Mouse (Mus musculus) CH12.LX (cell line): Measurements from ENCODE around the gene Hes6. TPM values are rescaled to one million over a fixed set of nuclear protein-coding genes. Genes with fewer than 3 reads are reported as not detected.

ENCODE experiments used
- DNase-seq: peaks from one replicate; pipeline ENCODE4 v3.0.0-alpha.2; 2013; ENCODE audit errors: extremely low read depth
- H3K27ac ChIP-seq: 2 replicates; pipeline ENCODE4 v1.5.1; 2012; ENCODE audit warnings: low read depth, mild to moderate bottlenecking, control low read depth, moderate library complexity; ENCODE audit not compliant: insufficient read depth
- H3K27me3 ChIP-seq: replicated peaks from 2 replicates; pipeline ENCODE3; 2012; ENCODE audit warnings: inconsistent platforms
- H3K36me3 ChIP-seq, 2 experiments: replicated peaks in 1 of 2; 2 replicates each; pipeline versions ENCODE3 to v1.6.1; 2012; ENCODE audit warnings: inconsistent platforms in 1 of 2, low read length in 1 of 2, mild to moderate bottlenecking in 1 of 2, mixed read lengths in 1 of 2, moderate library complexity in 1 of 2; ENCODE audit not compliant: control insufficient read depth in 1 of 2, insufficient read depth in 1 of 2
- H3K4me1 ChIP-seq, 2 experiments: 2 replicates each; pipeline ENCODE4 v1.6.1; 2012; ENCODE audit warnings: inconsistent platforms in 1 of 2, moderate library complexity in 1 of 2; ENCODE audit not compliant: insufficient read depth in 2 of 2, control insufficient read depth in 1 of 2
- H3K4me2 ChIP-seq: 2 replicates; pipeline ENCODE4 v1.6.1; 2012; ENCODE audit warnings: low read depth, mild to moderate bottlenecking, control low read depth; ENCODE audit not compliant: poor library complexity, insufficient read depth, severe bottlenecking
- H3K4me3 ChIP-seq, 3 experiments: fragments of 150-350 bp in 1 of 3; sonication (generic) in 1 of 3; replicated peaks in 1 of 3; 2 replicates each; pipeline versions ENCODE3 to v1.5.1; 2011 to 2012; ENCODE audit warnings: low read depth in 2 of 3, low read length in 2 of 3, mild to moderate bottlenecking in 2 of 3, moderate library complexity in 2 of 3, control low read depth in 1 of 3, improper control_type of control experiment in 1 of 3, inconsistent platforms in 1 of 3, mixed read lengths in 1 of 3; ENCODE audit not compliant: poor library complexity in 1 of 3
- H3K79me2 ChIP-seq: replicated peaks from 2 replicates; pipeline ENCODE4 v1.6.1; 2012; ENCODE audit warnings: mild to moderate bottlenecking, moderate library complexity; ENCODE audit not compliant: control insufficient read depth, poor library complexity, insufficient read depth, severe bottlenecking; ENCODE audit errors: extremely low read depth
- H3K9ac ChIP-seq: 2 replicates; pipeline ENCODE4 v1.6.1; 2012; ENCODE audit warnings: low read depth, mild to moderate bottlenecking, control low read depth, moderate library complexity; ENCODE audit not compliant: insufficient read depth
- H3K9me3 ChIP-seq: replicated peaks from 2 replicates; pipeline ENCODE3; 2012; ENCODE audit warnings: low read length, inconsistent platforms, mixed read lengths
- CTCF ChIP-seq, 2 experiments: IDR thresholded peaks in 1 of 2; conservative IDR thresholded peaks in 1 of 2; 2 replicates each; pipeline ENCODE4 v1.5.1; 2011 to 2012; ENCODE audit warnings: low read depth in 2 of 2, low read length in 2 of 2, improper control_type of control experiment in 1 of 2, inconsistent platforms in 1 of 2, mild to moderate bottlenecking in 1 of 2, moderate library complexity in 1 of 2
- E2F4 ChIP-seq: IDR thresholded peaks from 2 replicates; pipeline ENCODE4 v1.6.1; 2011; ENCODE audit warnings: low read depth, low read length, improper control_type of control experiment; ENCODE audit not compliant: insufficient replicate concordance
- ELF1 ChIP-seq: IDR thresholded peaks from 2 replicates; pipeline ENCODE4 v1.6.1; 2014; ENCODE audit warnings: low read depth, mild to moderate bottlenecking, inconsistent platforms, low read length, improper control_type of control experiment
- EP300 ChIP-seq: IDR thresholded peaks from 2 replicates; pipeline ENCODE4 v1.6.1; 2011; ENCODE audit warnings: low read length, improper control_type of control experiment
- ETS1 ChIP-seq: conservative IDR thresholded peaks from 2 replicates; pipeline ENCODE4 v1.6.1; 2012; ENCODE audit warnings: low read depth, mild to moderate bottlenecking, inconsistent platforms, low read length, improper control_type of control experiment, moderate library complexity
- HCFC1 ChIP-seq: IDR thresholded peaks from 2 replicates; pipeline ENCODE4 v1.6.1; 2012; ENCODE audit warnings: low read depth, mild to moderate bottlenecking, inconsistent platforms, low read length, improper control_type of control experiment
- IRF4 ChIP-seq: IDR thresholded peaks from 2 replicates; pipeline ENCODE4 v1.6.1; 2014; ENCODE audit warnings: low read depth, mild to moderate bottlenecking, inconsistent platforms, low read length, improper control_type of control experiment
- JUN ChIP-seq: IDR thresholded peaks from 2 replicates; pipeline ENCODE4 v1.6.1; 2011; ENCODE audit warnings: low read depth, mild to moderate bottlenecking, low read length, improper control_type of control experiment, moderate library complexity; ENCODE audit not compliant: insufficient read depth
- JUND ChIP-seq: conservative IDR thresholded peaks from 2 replicates; pipeline ENCODE4 v1.6.1; 2011; ENCODE audit warnings: low read depth, low read length, improper control_type of control experiment
- MEF2A ChIP-seq: IDR thresholded peaks from 2 replicates; pipeline ENCODE4 v1.6.1; 2014; ENCODE audit warnings: low read depth, mild to moderate bottlenecking, inconsistent platforms, low read length, improper control_type of control experiment, borderline replicate concordance
- NELFE ChIP-seq: IDR thresholded peaks from 2 replicates; pipeline ENCODE4 v1.6.1; 2011; ENCODE audit warnings: low read depth, low read length, improper control_type of control experiment
- RAD21 ChIP-seq: IDR thresholded peaks from 2 replicates; pipeline ENCODE4 v1.6.1; 2011; ENCODE audit warnings: low read depth, mild to moderate bottlenecking, low read length, improper control_type of control experiment, moderate library complexity
- RCOR1 ChIP-seq: conservative IDR thresholded peaks from 2 replicates; pipeline ENCODE4 v1.6.1; 2012; ENCODE audit warnings: low read depth, mild to moderate bottlenecking, inconsistent platforms, low read length, improper control_type of control experiment
- SIN3A ChIP-seq: IDR thresholded peaks from 2 replicates; pipeline ENCODE4 v1.6.1; 2012; ENCODE audit warnings: low read length, improper control_type of control experiment, inconsistent platforms
- SMC3 ChIP-seq: IDR thresholded peaks from 2 replicates; pipeline ENCODE4 v1.6.1; 2011; ENCODE audit warnings: low read depth, low read length, improper control_type of control experiment
- TBP ChIP-seq: conservative IDR thresholded peaks from 2 replicates; pipeline ENCODE4 v1.6.1; 2011; ENCODE audit warnings: low read depth, low read length, improper control_type of control experiment
- TCF12 ChIP-seq: IDR thresholded peaks from 2 replicates; pipeline ENCODE4 v1.6.1; 2014; ENCODE audit warnings: low read depth, mild to moderate bottlenecking, inconsistent platforms, low read length, improper control_type of control experiment
- dilution Hi-C: fragments of 300-500 bp; cut with MboI; formaldehyde crosslinking; loops from 2 replicates; pipeline ENCODE4 v1.14.3; 2020; ENCODE audit warnings: low sequenced_read_pairs; ENCODE audit not compliant: extremely low pct_unique_long_range_greater_than_20kb, extremely low pct_ligation_motif_present
- in situ Hi-C: fragments of 300-500 bp; cut with MboI; formaldehyde crosslinking; loops from 3 replicates; pipeline ENCODE4 v1.14.3; 2019; ENCODE audit warnings: low sequenced_read_pairs, low pct_ligation_motif_present, low pct_unique_long_range_greater_than_20kb, mixed read lengths
- polyA plus RNA-seq: library from polyadenylated mRNA; unstranded; fragments of >175 nt; gene quantifications from 2 replicates; pipeline ENCODE4 v1.2.1, GENCODE M21; 2012; ENCODE audit warnings: low read depth; ENCODE audit not compliant: insufficient read length
- total RNA-seq, 2 experiments: library from RNA; depleted of rRNA; stranded (reverse); fragments of 300-350 nt in 1 of 2; fragments of >200 nt in 1 of 2; gene quantifications; 2 replicates each; pipeline ENCODE4 v1.2.3; 2012 to 2014

Gene Hes6
- total and polyA plus RNA-seq, 3 experiments, result 15.4 to 25.7 (median 21.1) TPM

GRCm38 (mm10) chr1:91380453-91381090, 33.3 kb downstream of the Hes6 start:
- in situ Hi-C loops, result no loop called here
- Histone ChIP-seq H3K4me3 (no peak overlapping the region), H3K4me1 (peaks cover 0 to 5% of the 10 kb centered on the region in 2 experiments; a peak in 2 of 4 replicates), H3K27me3 (no peaks in the 10 kb centered on the region), H3K9ac (no peak overlapping the region), H3K4me2 (no peak overlapping the region), H3K27ac (no peak overlapping the region), H3K9me3 (no peaks in the 10 kb centered on the region), H3K79me2 (peaks cover 1% of the 10 kb centered on the region; the same call in 1 of the 2 replicates), H3K36me3 (peaks cover 89 to 96% of the 10 kb centered on the region in 2 experiments)
- TF ChIP-seq HCFC1 (no peak), RAD21 (peak; percentile 50), JUN (peak; percentile 15; the same call in 1 of the 2 replicates), CTCF (conservative IDR thresholded peaks at IDR 0.05 in 1 of 2, IDR thresholded peaks at IDR 0.05 in 1 of 2; ENCODE audit: low read depth in 2 of 2, low read length in 2 of 2) (peak; percentile 78 to 90), SMC3 (peak; percentile 58)
- peak; percentile 80 for DNase-seq
- dilution Hi-C loops, result no loop called here

GRCm38 (mm10) chr1:91373414-91373835, 40.4 kb downstream of the Hes6 start:
- no peak overlapping the region for H3K27ac ChIP-seq
- DNase-seq, result no peak
- TF ChIP-seq NELFE (no peak), JUND (no peak), ETS1 (no peak), RAD21 (no peak), MEF2A (no peak), IRF4 (no peak), JUN (no peak), TCF12 (no peak), ELF1 (no peak), SIN3A (no peak), RCOR1 (no peak), EP300 (no peak), TBP (no peak), E2F4 (no peak)
- no peaks in the 10 kb centered on the region for H3K79me2 ChIP-seq
- H3K9ac ChIP-seq, result no peak overlapping the region
- in situ Hi-C loops, result no loop called here
- dilution Hi-C loops, result no loop called here
- H3K27me3 ChIP-seq, result no peaks in the 10 kb centered on the region
- H3K4me1 ChIP-seq, result no peaks in the 10 kb centered on the region
- no peaks in the 10 kb centered on the region for H3K9me3 ChIP-seq
- H3K36me3 ChIP-seq, result peaks cover 85 to 100% of the 10 kb centered on the region in 2 experiments
- H3K4me3 ChIP-seq, result no peak overlapping the region
- no peak overlapping the region for H3K4me2 ChIP-seq
